Mouse (Mus musculus) forebrain, embryonic 11.5 days (tissue): ENCODE data around the gene Atad3a. TPM values are rescaled to one million over a fixed set of nuclear protein-coding genes. Genes with fewer than 3 reads are reported as not detected.
"Not testable (repeated sequence)": the region's sequence is repeated elsewhere in the genome, so short reads cannot be mapped to it uniquely, and the experiment has no call there.

Experiments used
- ATAC-seq: fragments of 200-750 bp; cut with Nextera tagmentation; replicated peaks from 2 replicates; pipeline ENCODE4 v1.8.0; 2017; ENCODE audit warnings: moderate TSS enrichment; ENCODE audit not compliant: low FRiP score
- DNase-seq: peaks from one replicate; pipeline ENCODE4 v3.0.0-alpha.2; 2017; ENCODE audit warnings: low spot score
- H3K27ac ChIP-seq: fragments of 300-500 bp; sonication (generic); 2 replicates; pipeline ENCODE4 v1.5.1; 2014; ENCODE audit warnings: low read depth, low read length
- H3K27me3 ChIP-seq: fragments of 300-500 bp; sonication (generic); 2 replicates; pipeline ENCODE4 v1.6.1; 2014; ENCODE audit warnings: mild to moderate bottlenecking, low read length, mixed read lengths; ENCODE audit not compliant: control insufficient read depth, insufficient read depth
- H3K36me3 ChIP-seq: fragments of 300-500 bp; sonication (generic); 2 replicates; pipeline ENCODE4 v1.6.1; 2014; ENCODE audit warnings: mild to moderate bottlenecking, low read length, moderate library complexity, mixed read lengths; ENCODE audit not compliant: control insufficient read depth, insufficient read depth
- H3K4me1 ChIP-seq: fragments of 300-500 bp; sonication (generic); replicated peaks from 2 replicates; pipeline ENCODE4 v1.6.1; 2014; ENCODE audit warnings: low read length, mixed read lengths; ENCODE audit not compliant: control insufficient read depth, insufficient read depth
- H3K4me2 ChIP-seq: fragments of 300-500 bp; sonication (generic); 2 replicates; pipeline ENCODE4 v1.6.1; 2014; ENCODE audit warnings: low read depth, mild to moderate bottlenecking, low read length, moderate library complexity, mixed read lengths; ENCODE audit not compliant: severe bottlenecking
- H3K4me3 ChIP-seq: fragments of 300-500 bp; sonication (generic); 2 replicates; pipeline ENCODE4 v1.5.1; 2014; ENCODE audit warnings: low read depth, low read length
- H3K9ac ChIP-seq: fragments of 300-500 bp; sonication (generic); 2 replicates; pipeline ENCODE4 v1.6.1; 2014; ENCODE audit warnings: low read length
- H3K9me3 ChIP-seq: fragments of 300-500 bp; sonication (generic); 2 replicates; pipeline ENCODE4 v1.6.1; 2016; ENCODE audit warnings: low read length, mixed read lengths; ENCODE audit not compliant: control insufficient read depth
- WGBS: fragments of 180-500 bp; shearing (Covaris S2); extraction: QIAGEN DNeasy Blood & Tissue Kit; methylation state at CpG from one replicate; pipeline ENCODE4 v1.1.7; 2014; 5-methylcytosine and 5-hydroxymethylcytosine counted together
- polyA plus RNA-seq: library from polyadenylated mRNA; unstranded; fragments of >200 nt; fragmentation: Nextera tagmentation; extraction: Ambion mirVana; gene quantifications from 2 replicates; pipeline ENCODE4 v1.2.1, GENCODE M21; 2014

The Atad3a gene
- polyA plus RNA-seq, 1 experiment from 2014 or later = 104 TPM

DNA sequence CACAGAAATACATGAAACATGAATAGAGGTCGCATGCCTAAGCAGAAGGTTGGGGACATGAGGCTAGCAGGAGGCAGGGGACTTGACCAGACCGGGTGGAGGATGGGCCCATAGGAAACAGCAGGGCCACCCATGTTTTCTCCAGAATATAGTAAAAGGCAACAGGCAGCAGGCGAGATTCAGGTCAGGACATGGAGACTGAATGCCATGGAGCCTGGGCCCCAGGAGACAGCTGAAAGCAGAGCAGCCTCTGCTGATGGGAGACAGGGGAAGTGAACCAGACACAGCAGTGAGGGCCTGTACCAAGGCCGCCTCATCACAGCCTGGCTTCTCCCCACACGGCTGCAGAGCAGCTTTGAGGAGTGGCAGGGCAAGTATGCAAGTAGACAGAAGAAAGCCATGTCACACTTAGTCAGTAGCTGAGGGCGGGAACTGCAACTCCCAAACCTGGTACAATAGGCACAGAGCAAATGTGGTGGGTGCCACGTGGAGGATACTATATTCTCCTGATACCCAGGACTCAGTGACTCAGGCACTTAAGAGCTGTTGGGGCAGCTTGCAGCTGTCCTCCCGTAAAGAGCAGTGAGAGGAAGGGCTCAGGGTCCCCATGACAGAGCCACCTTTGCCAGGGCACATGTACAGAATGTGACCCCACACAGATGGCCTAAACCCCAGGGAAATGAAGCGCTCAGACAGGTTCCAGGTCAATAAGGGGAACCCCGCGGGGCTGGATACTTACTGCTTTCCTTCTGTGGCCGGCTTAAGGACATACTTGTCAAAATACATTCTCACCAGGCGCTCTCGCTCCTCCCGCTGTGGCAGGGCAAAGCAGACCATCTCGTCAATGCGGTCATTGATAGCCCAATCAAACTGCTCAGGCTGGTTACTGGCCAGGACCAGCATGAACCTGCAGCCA is 14.1 kb downstream of the Atad3a start:
- no peak for ATAC-seq
- no peak overlapping the region for H3K4me3 ChIP-seq
- no peaks in the 10 kb centered on the region for H3K27me3 ChIP-seq
- no peak overlapping the region for H3K9ac ChIP-seq
- H3K9me3 ChIP-seq = no peaks in the 10 kb centered on the region
- DNase-seq = no peak
- H3K4me1 ChIP-seq = no peaks in the 10 kb centered on the region
- no peak overlapping the region for H3K4me2 ChIP-seq
- 88% methylated on average over 17 of the region's 17 CpGs for whole genome bisulfite sequencing
- peaks cover 9% of the 10 kb centered on the region for H3K36me3 ChIP-seq
- no peak overlapping the region for H3K27ac ChIP-seq

GRCm38 (mm10) chr4:155746036-155746548 is 14.8 kb downstream of the Atad3a start:
- Histone ChIP-seq H3K4me2 (no peak overlapping the region), H3K9me3 (no peaks in the 10 kb centered on the region), H3K9ac (no peak overlapping the region), H3K27ac (no peak overlapping the region), H3K4me1 (no peaks in the 10 kb centered on the region), H3K36me3 (peaks cover 7% of the 10 kb centered on the region), H3K4me3 (no peak overlapping the region), H3K27me3 (no peaks in the 10 kb centered on the region)
- no peak for ATAC-seq
- DNase-seq = no peak
- WGBS = 86% methylated on average over 8 of the region's 8 CpGs

- Histone ChIP-seq H3K4me3 (no peak overlapping the region), H3K27me3 (no peaks in the 10 kb centered on the region), H3K36me3 (peaks cover 2% of the 10 kb centered on the region), H3K27ac (no peak overlapping the region), H3K4me1 (no peaks in the 10 kb centered on the region), H3K9ac (no peak overlapping the region), H3K4me2 (no peak overlapping the region), H3K9me3 (no peaks in the 10 kb centered on the region)
- 92% methylated on average over 5 of the region's 5 CpGs for WGBS
- DNase-seq (no peak), ATAC-seq (no peak)
These were observed 15.8 kb downstream of the Atad3a start for GRCm38 (mm10) chr4:155745136-155745535.

DNA sequence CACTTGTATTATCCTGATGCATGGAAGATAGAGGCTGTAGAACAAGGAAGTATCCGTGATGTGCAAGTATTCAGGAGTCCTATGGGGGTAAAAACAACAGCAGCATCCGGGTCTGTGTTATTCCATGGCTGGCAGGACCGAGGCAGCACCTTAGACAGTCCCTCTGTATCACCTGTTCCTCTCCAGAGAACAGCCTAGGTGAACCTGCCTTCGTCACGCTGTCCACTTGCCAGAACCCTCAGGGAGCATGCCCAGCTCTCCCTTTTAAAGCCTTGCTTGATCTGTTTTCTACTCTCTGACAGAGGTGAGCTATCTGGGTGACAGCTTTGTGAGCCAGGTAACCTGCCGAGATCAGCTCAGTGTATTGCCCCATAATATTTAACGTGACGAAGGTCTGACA is 16.4 kb downstream of the Atad3a start:
- DNase-seq (no peak), ATAC-seq (no peak)
- H3K27ac ChIP-seq = no peak overlapping the region
- no peaks in the 10 kb centered on the region for H3K27me3 ChIP-seq
- no peak overlapping the region for H3K4me2 ChIP-seq
- peaks cover 2% of the 10 kb centered on the region; the same call in 1 of the 2 replicates for H3K36me3 ChIP-seq
- 95% methylated on average over 8 of the region's 8 CpGs for WGBS
- no peaks in the 10 kb centered on the region for H3K4me1 ChIP-seq
- no peak overlapping the region for H3K4me3 ChIP-seq
- no peak overlapping the region for H3K9ac ChIP-seq
- H3K9me3 ChIP-seq = no peaks in the 10 kb centered on the region

- Histone ChIP-seq H3K27me3 (no peaks in the 10 kb centered on the region), H3K4me2 (no peak overlapping the region), H3K4me1 (no peaks in the 10 kb centered on the region), H3K9ac (no peak overlapping the region), H3K36me3 (peaks cover 2% of the 10 kb centered on the region; the same call in 1 of the 2 replicates), H3K27ac (no peak overlapping the region), H3K4me3 (no peak overlapping the region), H3K9me3 (no peaks in the 10 kb centered on the region)
- DNase-seq = no peak
- WGBS = 95% methylated on average over 5 of the region's 5 CpGs
- no peak for ATAC-seq
These were observed 18.2 kb downstream of the Atad3a start for GRCm38 (mm10) chr4:155742684-155743083.

DNA sequence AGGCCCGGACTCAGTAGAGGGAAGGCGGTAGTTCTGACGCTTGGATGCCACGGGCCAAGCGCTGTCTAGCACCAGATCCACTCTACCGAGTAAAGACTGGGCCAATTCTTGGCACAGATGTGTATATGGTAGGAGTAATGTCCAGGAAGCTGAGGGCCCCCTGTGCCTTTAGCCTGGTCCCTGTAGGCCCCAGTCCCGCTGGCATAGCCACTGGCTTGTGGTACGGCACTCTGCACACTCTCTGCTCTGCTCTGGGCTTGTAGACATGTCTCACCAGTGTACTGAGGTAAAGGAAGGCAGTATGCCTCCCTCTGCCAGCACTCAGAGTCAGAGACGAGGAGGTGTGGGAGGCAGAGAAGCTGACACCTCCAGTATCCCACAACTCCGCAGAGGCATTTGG is 20.2 kb downstream of the Atad3a start:
- ATAC-seq, H3K9ac ChIP-seq, H3K9me3 ChIP-seq, H3K4me3 ChIP-seq, H3K27me3 ChIP-seq, H3K4me2 ChIP-seq, H3K27ac ChIP-seq, H3K4me1 ChIP-seq, DNase-seq, H3K36me3 ChIP-seq: not testable (repeated sequence)
- WGBS = 93% methylated on average over 10 of the region's 10 CpGs

DNA sequence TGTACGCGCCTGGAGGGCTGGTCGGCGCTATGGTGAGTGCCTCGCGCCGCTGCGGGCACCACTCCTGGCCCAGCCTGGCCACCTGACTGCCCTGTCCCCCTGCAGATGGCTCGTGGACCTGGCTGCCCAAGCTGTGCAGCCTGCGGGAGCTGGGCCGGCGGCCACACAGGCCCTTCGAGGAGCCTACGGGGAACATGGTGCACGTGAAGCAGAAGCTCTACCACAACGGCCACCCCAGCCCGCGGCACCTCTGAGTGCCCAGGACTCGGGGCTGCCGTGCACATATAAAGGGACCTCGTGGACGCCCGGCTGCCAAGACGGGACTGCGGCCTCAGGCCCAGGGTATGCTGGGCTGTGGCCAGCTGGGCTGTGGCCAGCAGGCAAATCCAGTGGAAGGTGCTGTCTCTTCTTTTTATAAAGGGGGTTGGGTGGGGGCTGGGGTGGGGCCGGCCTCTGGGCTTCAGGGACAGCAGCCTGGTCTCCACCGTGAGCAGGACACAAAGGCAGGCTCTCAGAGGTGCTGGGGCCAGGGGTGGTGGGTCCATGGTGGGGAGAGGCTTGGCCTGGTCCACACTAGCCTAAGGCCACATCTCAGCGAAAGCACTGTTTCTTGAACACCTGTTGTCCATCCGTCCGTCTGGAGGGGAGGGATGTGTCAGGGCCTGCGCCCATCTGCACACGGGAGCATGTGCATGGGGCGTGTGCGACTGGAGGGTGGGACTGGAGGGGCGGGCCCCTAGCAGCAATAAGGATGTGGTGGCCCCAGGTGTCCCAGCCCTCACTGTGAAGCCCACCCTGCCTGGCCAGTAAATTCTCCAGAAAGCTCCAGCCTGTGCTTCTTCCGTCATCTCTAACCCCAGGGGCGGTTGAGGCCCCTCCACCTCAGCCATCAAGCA is 20.9 kb downstream of the Atad3a start:
- Histone ChIP-seq H3K9ac (no peak overlapping the region), H3K9me3 (no peaks in the 10 kb centered on the region), H3K4me2 (no peak overlapping the region), H3K27me3 (no peaks in the 10 kb centered on the region), H3K27ac (no peak overlapping the region), H3K36me3 (peaks cover 2% of the 10 kb centered on the region; the same call in 1 of the 2 replicates), H3K4me1 (peaks cover 6% of the 10 kb centered on the region; the same call in 1 of the 2 replicates), H3K4me3 (no peak overlapping the region)
- 85% methylated on average over 37 of the region's 37 CpGs for WGBS
- DNase-seq (no peak), ATAC-seq (no peak)

DNA sequence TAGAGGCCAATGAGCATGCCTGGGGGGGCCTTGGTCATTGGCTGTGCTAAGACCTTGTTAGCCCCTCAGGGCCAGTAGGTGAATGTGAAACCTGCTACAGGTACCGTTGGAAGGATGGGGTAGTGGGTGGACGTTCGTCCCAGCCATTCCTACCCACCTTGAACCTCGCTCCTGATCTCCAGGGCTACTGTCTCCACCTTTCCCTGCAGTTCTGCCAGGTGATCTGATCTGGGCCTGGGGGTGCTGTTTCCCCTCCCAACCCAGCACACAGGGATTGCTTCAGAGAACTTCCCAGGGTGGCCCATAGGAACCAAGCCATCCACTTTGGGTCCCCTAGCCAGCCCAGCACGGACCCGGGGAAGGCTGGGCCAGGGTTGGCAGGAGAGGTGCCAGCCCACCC is 21.7 kb downstream of the Atad3a start:
- Histone ChIP-seq H3K27ac (no peak overlapping the region), H3K4me3 (no peak overlapping the region), H3K27me3 (no peaks in the 10 kb centered on the region), H3K9ac (no peak overlapping the region), H3K9me3 (no peaks in the 10 kb centered on the region), H3K4me1 (peaks cover 6% of the 10 kb centered on the region; the same call in 1 of the 2 replicates), H3K36me3 (peaks cover 2% of the 10 kb centered on the region; the same call in 1 of the 2 replicates), H3K4me2 (no peak overlapping the region)
- DNase-seq (no peak), ATAC-seq (no peak)
- 89% methylated on average over 6 of the region's 6 CpGs for WGBS
